Mouse (Mus musculus) heart, embryonic 11.5 days (tissue): ENCODE results near the gene 2900026A02Rik. TPM values are rescaled to one million over a fixed set of nuclear protein-coding genes. Genes with fewer than 3 reads are reported as not detected.

ENCODE experiments used
- ATAC-seq: fragments of 200-750 bp; cut with Nextera tagmentation; replicated peaks from 2 replicates; pipeline ENCODE4 v1.8.0; 2017; ENCODE audit warnings: moderate library complexity; ENCODE audit not compliant: insufficient number of reproducible peaks, low FRiP score, low TSS enrichment
- H3K27ac ChIP-seq: fragments of 300-500 bp; sonication (generic); 2 replicates; pipeline ENCODE4 v1.5.1; 2014; ENCODE audit warnings: mild to moderate bottlenecking, low read depth, low read length
- H3K27me3 ChIP-seq: fragments of 300-500 bp; sonication (generic); 2 replicates; pipeline ENCODE4 v1.6.1; 2014; ENCODE audit warnings: mild to moderate bottlenecking, low read length, mixed read lengths; ENCODE audit not compliant: control insufficient read depth, insufficient read depth
- H3K36me3 ChIP-seq: fragments of 300-500 bp; sonication (generic); 2 replicates; pipeline ENCODE4 v1.6.1; 2014; ENCODE audit warnings: mild to moderate bottlenecking, low read length, moderate library complexity, mixed read lengths; ENCODE audit not compliant: control insufficient read depth, insufficient read depth
- H3K4me1 ChIP-seq: fragments of 300-500 bp; sonication (generic); 2 replicates; pipeline ENCODE4 v1.6.1; 2014; ENCODE audit warnings: low read length; ENCODE audit not compliant: control insufficient read depth, insufficient read depth
- H3K4me2 ChIP-seq: fragments of 300-500 bp; sonication (generic); 2 replicates; pipeline ENCODE4 v1.6.1; 2014; ENCODE audit warnings: mild to moderate bottlenecking, moderate library complexity
- H3K4me3 ChIP-seq: fragments of 300-500 bp; sonication (generic); 2 replicates; pipeline ENCODE4 v1.5.1; 2014; ENCODE audit warnings: low read depth, low read length
- H3K9ac ChIP-seq: fragments of 300-500 bp; sonication (generic); 2 replicates; pipeline ENCODE4 v1.6.1; 2014; ENCODE audit warnings: mild to moderate bottlenecking, low read depth, low read length, moderate library complexity
- H3K9me3 ChIP-seq: fragments of 300-500 bp; sonication (generic); replicated peaks from 2 replicates; pipeline ENCODE4 v1.6.1; 2016; ENCODE audit warnings: low read length; ENCODE audit not compliant: control insufficient read depth
- WGBS: fragments of 180-500 bp; shearing (Covaris S2); extraction: QIAGEN DNeasy Blood & Tissue Kit; methylation state at CpG from one replicate; pipeline ENCODE4 v1.1.7; 2014; ENCODE audit not compliant: insufficient replicate concordance; 5-methylcytosine and 5-hydroxymethylcytosine counted together
- polyA plus RNA-seq: library from polyadenylated mRNA; unstranded; fragments of >200 nt; fragmentation: Nextera tagmentation; extraction: Ambion mirVana; gene quantifications from 2 replicates; pipeline ENCODE4 v1.2.1, GENCODE M21; 2014

The 2900026A02Rik gene
- 7.0 and 9.7 TPM in 2 replicates for polyA plus RNA-seq

GRCm38 (mm10) chr5:113221147-113221865 is at the start of gene 2900026A02Rik:
2900026A02Rik (minus strand) TSS chr5:113221236.
- peak; percentile 66 for ATAC-seq
- Histone ChIP-seq H3K9ac (peak within 1 kb of the TSS; percentile 78), H3K27ac (peak within 1 kb of the TSS; percentile 29; the same call in 1 of the 2 replicates), H3K4me1 (peaks cover 7% of the 10 kb centered on the region; the same call in 1 of the 2 replicates), H3K9me3 (no peaks in the 10 kb centered on the region), H3K27me3 (peaks cover 12% of the 10 kb centered on the region), H3K36me3 (no peaks in the 10 kb centered on the region), H3K4me2 (peak within 1 kb of the TSS; percentile 99), H3K4me3 (peak within 1 kb of the TSS; percentile 70)
- 15% methylated on average over 28 of the region's 62 CpGs for WGBS

GRCm38 (mm10) chr5:113270043-113270442 is 49.0 kb upstream of the 2900026A02Rik start:
- Histone ChIP-seq H3K36me3 (no peaks in the 10 kb centered on the region), H3K9me3 (no peaks in the 10 kb centered on the region), H3K4me3 (no peak overlapping the region), H3K27ac (no peak overlapping the region), H3K27me3 (no peaks in the 10 kb centered on the region), H3K4me1 (peaks cover 3% of the 10 kb centered on the region; the same call in 1 of the 2 replicates), H3K4me2 (no peak overlapping the region), H3K9ac (no peak overlapping the region)
- WGBS, result 69% methylated on average over 3 of the region's 3 CpGs
- ATAC-seq, result no peak

- no peak overlapping the region for H3K27ac ChIP-seq
- H3K4me1 ChIP-seq, result no peaks in the 10 kb centered on the region
- no peaks in the 10 kb centered on the region for H3K36me3 ChIP-seq
- ATAC-seq, result 0 out of 2 replicates have a peak, but pooled peaks have one; percentile 46
- no peaks in the 10 kb centered on the region for H3K27me3 ChIP-seq
- H3K4me3 ChIP-seq, result no peak overlapping the region
- H3K9ac ChIP-seq, result no peak overlapping the region
- H3K4me2 ChIP-seq, result no peak overlapping the region
- no peaks in the 10 kb centered on the region for H3K9me3 ChIP-seq
Observed at GRCm38 (mm10) chr5:113268246-113268645, 47.2 kb upstream of the 2900026A02Rik start.

- no peaks in the 10 kb centered on the region for H3K36me3 ChIP-seq
- H3K4me3 ChIP-seq, result no peak overlapping the region
- no peak overlapping the region for H3K4me2 ChIP-seq
- no peak overlapping the region for H3K9ac ChIP-seq
- no peak overlapping the region for H3K27ac ChIP-seq
- ATAC-seq, result no peak
- H3K9me3 ChIP-seq, result no peaks in the 10 kb centered on the region
- H3K4me1 ChIP-seq, result no peaks in the 10 kb centered on the region
- no peaks in the 10 kb centered on the region for H3K27me3 ChIP-seq
- WGBS, result 66% methylated on average over 8 of the region's 8 CpGs
Observed at GRCm38 (mm10) chr5:113265637-113266036, 44.6 kb upstream of the 2900026A02Rik start.

- 0 out of 2 replicates have a peak, but pooled peaks cover 2% of the 10 kb centered on the region for H3K27me3 ChIP-seq
- H3K27ac ChIP-seq, result no peak overlapping the region
- H3K9me3 ChIP-seq, result no peaks in the 10 kb centered on the region
- no peak overlapping the region for H3K4me3 ChIP-seq
- H3K36me3 ChIP-seq, result no peaks in the 10 kb centered on the region
- WGBS, result 88% methylated on average over 11 of the region's 11 CpGs
- H3K4me2 ChIP-seq, result no peak overlapping the region
- no peak overlapping the region for H3K9ac ChIP-seq
- ATAC-seq, result 0 out of 2 replicates have a peak, but pooled peaks have one; percentile 35
- H3K4me1 ChIP-seq, result peaks cover 4% of the 10 kb centered on the region; the same call in 1 of the 2 replicates
Observed at GRCm38 (mm10) chr5:113250806-113251205, 29.8 kb upstream of the 2900026A02Rik start.

- no peak overlapping the region for H3K9ac ChIP-seq
- no peak overlapping the region for H3K4me2 ChIP-seq
- H3K27me3 ChIP-seq, result no peaks in the 10 kb centered on the region
- no peak overlapping the region for H3K27ac ChIP-seq
- ATAC-seq, result no peak
- 57% methylated on average over 8 of the region's 8 CpGs for WGBS
- H3K4me3 ChIP-seq, result no peak overlapping the region
- H3K36me3 ChIP-seq, result no peaks in the 10 kb centered on the region
- H3K4me1 ChIP-seq, result peaks cover 4% of the 10 kb centered on the region; the same call in 1 of the 2 replicates
- no peaks in the 10 kb centered on the region for H3K9me3 ChIP-seq
Observed at GRCm38 (mm10) chr5:113249263-113249930, 28.4 kb upstream of the 2900026A02Rik start.

- H3K4me1 ChIP-seq, result peaks cover 5% of the 10 kb centered on the region; the same call in 1 of the 2 replicates
Observed at GRCm38 (mm10) chr5:113230196-113230595, 9.2 kb upstream of the 2900026A02Rik start.

GRCm38 (mm10) chr5:113226632-113227102 is 5.6 kb upstream of the 2900026A02Rik start, which contains the start of gene Tmem211:
Tmem211 (plus strand) TSS chr5:113226909.
- Histone ChIP-seq H3K27me3 (no peaks in the 10 kb centered on the region), H3K9ac (peak within 1 kb of the TSS; percentile 59), H3K9me3 (no peaks in the 10 kb centered on the region), H3K27ac (peak within 1 kb of the TSS; percentile 57; the same call in 1 of the 2 replicates), H3K4me3 (peak within 1 kb of the TSS; percentile 27; the same call in 1 of the 2 replicates), H3K36me3 (no peaks in the 10 kb centered on the region), H3K4me2 (peak within 1 kb of the TSS; percentile 61), H3K4me1 (peaks cover 5% of the 10 kb centered on the region; the same call in 1 of the 2 replicates)
- 0 out of 2 replicates have a peak, but pooled peaks have one; percentile 43 for ATAC-seq
- WGBS, result under 1% methylated on average over 13 of the region's 13 CpGs

More at GRCm38 (mm10) chr5:113230196-113230595, 9.2 kb upstream of the 2900026A02Rik start:
- H3K4me2 ChIP-seq, result no peak overlapping the region
- H3K4me3 ChIP-seq, result no peak overlapping the region
- no peaks in the 10 kb centered on the region for H3K9me3 ChIP-seq
- no peak overlapping the region for H3K9ac ChIP-seq
- WGBS, result 68% methylated on average over 5 of the region's 5 CpGs
- no peak for ATAC-seq
- no peaks in the 10 kb centered on the region for H3K36me3 ChIP-seq
- H3K27ac ChIP-seq, result no peak overlapping the region
- H3K27me3 ChIP-seq, result no peaks in the 10 kb centered on the region
